Mouse (Mus musculus) bone marrow macrophage, adult 2 months (primary cell): ENCODE results near the gene Gpr88.

Experiments used
- CTCF ChIP-seq: IDR thresholded peaks from 2 replicates; pipeline ENCODE4 v1.5.1; 2012; ENCODE audit warnings: low read depth, mild to moderate bottlenecking, low read length, moderate library complexity
- POLR2A ChIP-seq: IDR thresholded peaks from 2 replicates; pipeline ENCODE4 v1.6.1; 2012; ENCODE audit warnings: mild to moderate bottlenecking, low read depth, low read length, borderline replicate concordance

DNA sequence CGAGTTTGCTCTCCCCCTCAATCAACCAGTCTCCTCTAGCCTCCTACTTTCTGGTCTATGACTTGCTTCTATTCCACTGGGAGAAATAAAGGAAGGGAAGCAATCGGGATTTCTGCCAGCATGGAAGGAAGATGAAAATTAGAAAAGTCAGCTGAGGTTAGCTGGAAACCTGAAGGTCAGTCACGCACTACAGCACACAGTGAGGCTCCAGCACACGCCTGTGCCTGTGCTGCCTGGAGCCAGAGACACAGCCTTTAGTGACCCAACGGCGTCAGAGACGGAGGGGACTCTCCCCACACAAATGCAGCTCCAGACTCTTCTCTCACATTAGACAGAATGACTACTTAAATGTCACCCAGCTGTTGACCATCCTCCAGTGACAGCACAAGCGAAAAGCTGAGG, 42.6 kb downstream of the Gpr88 start:
- no peak for TF ChIP-seq POLR2A
- TF ChIP-seq CTCF, result no peak
